Mouse (Mus musculus) right cerebral cortex, postnatal 4 days (tissue): ENCODE measurements at regions not wholly inside any gene's neighbourhood (a gene's known extent, or its start where the extent isn't known, plus 50 kb on each side); places are given as distances from the start of the nearest gene placed in this dataset.

Experiments used
- DNase-seq: peaks from one replicate; pipeline ENCODE4 v3.0.0-alpha.2; 2022

DNA sequence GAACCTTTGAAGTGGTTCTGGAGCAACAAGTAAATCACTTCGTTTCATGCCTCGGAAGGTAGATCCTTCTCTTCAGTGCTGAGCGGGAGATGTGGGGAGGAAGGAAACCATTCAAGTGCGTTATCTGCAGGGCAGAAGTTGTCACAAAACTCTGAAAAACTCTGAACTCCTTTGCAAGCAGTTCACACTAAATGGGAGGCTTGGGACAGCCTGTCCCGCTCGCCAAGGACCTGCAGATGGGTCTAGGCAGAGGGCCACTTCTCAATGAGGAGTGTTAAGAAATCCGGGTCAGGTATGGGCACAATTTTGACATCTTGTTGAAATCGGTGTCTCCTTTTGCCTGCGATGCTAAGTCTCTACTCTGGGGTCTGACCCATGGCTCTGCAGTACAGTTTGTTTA, 58.6 kb upstream of the Gm10295 start:
- no peak for DNase-seq

DNA sequence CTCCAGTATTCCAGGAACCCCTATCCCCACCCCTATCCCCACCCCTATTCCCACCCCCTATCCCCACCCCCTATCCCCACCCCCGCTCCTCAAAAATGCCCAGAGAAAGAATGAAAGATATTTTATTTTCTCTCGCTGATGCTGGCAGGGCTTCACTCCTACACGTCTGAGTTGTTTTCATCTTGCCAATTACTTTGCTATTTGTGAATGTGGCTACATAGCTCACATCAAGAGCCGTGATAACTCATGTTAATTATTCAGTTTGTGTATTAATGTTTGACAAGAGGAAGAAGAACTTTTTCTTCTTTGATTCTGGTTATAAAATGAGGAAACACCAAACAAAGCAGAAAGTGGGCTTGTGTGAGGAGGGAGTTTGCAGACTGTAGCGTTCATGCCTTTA, 57.8 kb upstream of the Gm10295 start:
- DNase-seq, result no peak

DNA sequence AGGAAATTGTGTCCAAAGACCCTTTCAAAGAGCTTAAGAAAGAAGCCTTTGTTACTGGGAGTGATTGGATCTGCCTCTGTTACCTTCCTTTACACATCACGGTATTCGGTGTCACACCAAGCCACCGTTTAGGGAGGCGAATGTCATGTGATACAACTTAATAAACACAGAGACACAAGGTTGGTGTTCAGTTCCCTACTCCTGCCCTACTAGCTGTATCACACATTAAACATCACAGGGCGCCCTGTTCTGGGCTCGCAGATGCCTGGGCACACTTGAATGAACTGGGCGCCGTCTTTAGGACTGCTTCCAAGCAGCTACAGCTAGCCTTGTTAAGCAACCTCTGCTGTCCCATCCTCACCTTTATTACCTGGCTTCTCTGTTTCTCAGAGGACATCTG, 55.0 kb upstream of the Gm10295 start:
- no peak for DNase-seq
